Mouse (Mus musculus): ENCODE measurements around the gene Thbd.

- TF ChIP-seq CTCF (IDR thresholded peaks at IDR 0.05; ENCODE audit: borderline replicate concordance, control insufficient read depth, extremely low read depth, insufficient read depth, low read length, poor library complexity) (no peak), POLR2A (IDR thresholded peaks at IDR 0.05; ENCODE audit: control insufficient read depth, extremely low read depth, insufficient read depth, low read length, poor library complexity) (no peak)
Observed at GRCm38 (mm10) chr2:148451498-148451897, 43.5 kb upstream of the Thbd start.

Data from thymus, adult 2 months (tissue).